Mouse (Mus musculus) liver, postnatal 0 days (tissue): ENCODE measurements around the gene Chst2.

Source experiments
- CTCF ChIP-seq: sonication (generic); IDR thresholded peaks from 2 replicates; pipeline ENCODE4 v1.5.1; 2016; ENCODE audit warnings: antibody characterized with exemption, low read depth
- EP300 ChIP-seq: IDR thresholded peaks from 2 replicates; pipeline ENCODE4 v1.6.1; 2016; ENCODE audit warnings: antibody characterized with exemption, low read depth, mild to moderate bottlenecking

DNA sequence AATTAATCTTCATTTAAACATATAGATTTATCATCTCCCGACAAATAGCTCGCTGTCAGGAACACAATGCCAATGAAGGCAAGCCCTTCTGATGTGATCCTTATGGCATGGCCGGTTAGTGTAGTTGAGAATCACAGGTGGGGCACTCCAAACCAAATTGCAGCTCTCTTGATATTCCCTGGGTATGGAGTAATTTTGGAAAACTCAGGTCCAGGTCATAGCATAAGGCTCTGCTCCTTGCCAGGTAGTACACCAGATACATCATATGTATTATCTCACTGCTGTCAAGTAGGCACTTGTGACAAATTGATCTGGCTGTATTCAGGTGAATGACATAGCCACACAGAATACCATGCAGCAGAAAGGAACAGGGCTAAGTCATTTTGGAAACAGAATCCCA lies 40.6 kb downstream of the Chst2 start:
- no peak for TF ChIP-seq EP300
- TF ChIP-seq CTCF, result no peak
